Comparison of ENCODE assay signal across 16 mouse cellular contexts in the genomic region with DNA sequence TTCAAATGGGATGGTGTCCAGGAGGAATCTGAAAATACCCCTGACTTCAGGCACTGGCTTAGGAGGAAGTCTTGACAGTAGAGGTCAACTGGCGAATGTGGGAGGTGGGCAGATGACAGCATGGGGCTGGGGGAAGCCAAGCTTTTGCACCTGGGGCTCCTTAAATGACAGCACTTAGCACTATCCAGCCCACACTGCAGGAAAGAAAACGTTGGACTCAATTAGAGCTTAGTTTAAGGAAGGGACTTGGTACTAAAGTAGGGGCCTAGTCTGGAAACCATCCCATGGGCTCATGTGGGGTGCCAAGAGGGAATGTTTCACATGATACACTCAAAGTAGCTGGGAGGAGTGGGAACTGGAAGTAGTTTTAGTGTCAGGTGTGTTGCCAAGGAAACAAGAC.
DNase-seq lines count a peak whose midpoint lies in the region; ATAC-seq and TF ChIP-seq lines count a peak whose summit lies in the region.
"Had no signal": no experiment of that assay in that cellular context is flagged by ENCODE, and none has a peak within 500 bp of the region (broad histone marks: within the 10 kb centered on the region; RNA-seq: fewer than 3 reads in every experiment).

No protein-coding gene starts in this region.

- peak; percentile 3 for DNase-seq in brain, embryonic 14.5 days (ENCODE audit: low read depth)
- peak; percentile 3 for DNase-seq in embryonic facial prominence, embryonic 11.5 days (ENCODE audit: low spot score)
- peak; percentile 35 for DNase-seq in limb, embryonic 11.5 days (ENCODE audit: low spot score)
- DNase-seq in adrenal gland, postnatal 14 days = no peak
- no peak for DNase-seq in heart, postnatal 36 days
- DNase-seq: adrenal gland, postnatal 36 days; cerebellum, adult 11 months; cerebellum, adult 8-10 months; gastrocnemius, postnatal 14 days; heart, postnatal 10 days; kidney, adult 11 months had no signal

- no peak overlapping the region for H3K4me2 ChIP-seq in embryonic facial prominence, embryonic 11.5 days (ENCODE audit: low read depth, low read length)
- no peak overlapping the region for H3K4me2 ChIP-seq in limb, embryonic 11.5 days (ENCODE audit: low read depth, severe bottlenecking)
- H3K4me2 ChIP-seq in midbrain, embryonic 15.5 days = no peak overlapping the region
- H3K4me2 ChIP-seq: forebrain, embryonic 15.5 days; hindbrain, embryonic 13.5 days had no signal

- no peak for TF ChIP-seq CTCF in brain, embryonic 14.5 days (IDR thresholded peaks at IDR 0.05; ENCODE audit: borderline replicate concordance, extremely low read depth, insufficient read depth, insufficient read length)

- no peaks in the 10 kb centered on the region for H3K27me3 ChIP-seq in embryonic facial prominence, embryonic 11.5 days (ENCODE audit: control insufficient read depth, insufficient read depth, low read length)
- no peaks in the 10 kb centered on the region for H3K27me3 ChIP-seq in limb, embryonic 11.5 days (ENCODE audit: control insufficient read depth, insufficient read depth, low read length)
- H3K27me3 ChIP-seq in midbrain, embryonic 15.5 days (replicated peaks) = no peaks in the 10 kb centered on the region
- H3K27me3 ChIP-seq: forebrain, embryonic 15.5 days; hindbrain, embryonic 13.5 days had no signal

- H3K9ac ChIP-seq in embryonic facial prominence, embryonic 11.5 days (replicated peaks; ENCODE audit: low read length) = no peak overlapping the region
- H3K9ac ChIP-seq in limb, embryonic 11.5 days (ENCODE audit: low read length) = no peak overlapping the region
- no peak overlapping the region for H3K9ac ChIP-seq in midbrain, embryonic 15.5 days
- H3K9ac ChIP-seq: forebrain, embryonic 15.5 days; hindbrain, embryonic 13.5 days had no signal

- intact Hi-C loops in heart, postnatal 36 days (cut with DNase I) = no loop called here

- H3K4me3 ChIP-seq in embryonic facial prominence, embryonic 11.5 days (ENCODE audit: low read depth, low read length) = no peak overlapping the region
- H3K4me3 ChIP-seq in limb, embryonic 11.5 days (ENCODE audit: low read depth, low read length) = no peak overlapping the region
- no peak overlapping the region for H3K4me3 ChIP-seq in midbrain, embryonic 15.5 days
- H3K4me3 ChIP-seq: forebrain, embryonic 15.5 days; heart, embryonic 10.5 days; hindbrain, embryonic 13.5 days had no signal

- ATAC-seq in embryonic facial prominence, embryonic 11.5 days (replicated peaks; ENCODE audit: insufficient number of reproducible peaks, low FRiP score, low TSS enrichment, low read depth) = no peak
- no peak for ATAC-seq in limb, embryonic 11.5 days (ENCODE audit: insufficient number of reproducible peaks, low FRiP score, low TSS enrichment, low read depth)
- no peak for ATAC-seq in midbrain, embryonic 15.5 days (replicated peaks)
- ATAC-seq: forebrain, embryonic 15.5 days had no signal

- 36% methylated on average over 2 of the region's 2 CpGs for WGBS in embryonic facial prominence, embryonic 11.5 days
- 14% methylated on average over 2 of the region's 2 CpGs for WGBS in limb, embryonic 11.5 days
- 58% methylated on average over 2 of the region's 2 CpGs for WGBS in midbrain, embryonic 15.5 days

- no peaks in the 10 kb centered on the region for H3K9me3 ChIP-seq in embryonic facial prominence, embryonic 11.5 days (replicated peaks; ENCODE audit: control insufficient read depth, low read length)
- no peaks in the 10 kb centered on the region for H3K9me3 ChIP-seq in limb, embryonic 11.5 days (ENCODE audit: control insufficient read depth, low read length)
- no peaks in the 10 kb centered on the region for H3K9me3 ChIP-seq in midbrain, embryonic 15.5 days
- H3K9me3 ChIP-seq: forebrain, embryonic 15.5 days; heart, embryonic 10.5 days; hindbrain, embryonic 13.5 days had no signal

- TF ChIP-seq POLR2A in brain, embryonic 14.5 days (IDR thresholded peaks at IDR 0.05; ENCODE audit: borderline replicate concordance, extremely low read depth, insufficient read depth, insufficient read length, poor library complexity, severe bottlenecking) = no peak

- H3K36me3 ChIP-seq in embryonic facial prominence, embryonic 11.5 days (replicated peaks; ENCODE audit: control insufficient read depth, insufficient read depth, low read depth, low read length) = no peaks in the 10 kb centered on the region
- no peaks in the 10 kb centered on the region for H3K36me3 ChIP-seq in limb, embryonic 11.5 days (ENCODE audit: control insufficient read depth, insufficient read depth, low read length)
- no peaks in the 10 kb centered on the region for H3K36me3 ChIP-seq in midbrain, embryonic 15.5 days (replicated peaks)
- H3K36me3 ChIP-seq: forebrain, embryonic 15.5 days; heart, embryonic 10.5 days; hindbrain, embryonic 13.5 days had no signal

- H3K4me1 ChIP-seq in embryonic facial prominence, embryonic 11.5 days (ENCODE audit: control insufficient read depth, insufficient read depth, low read length) = no peaks in the 10 kb centered on the region
- H3K4me1 ChIP-seq in limb, embryonic 11.5 days (ENCODE audit: control insufficient read depth, insufficient read depth, low read length) = peaks cover 4% of the 10 kb centered on the region; the same call in 1 of the 2 replicates
- no peaks in the 10 kb centered on the region for H3K4me1 ChIP-seq in midbrain, embryonic 15.5 days
- H3K4me1 ChIP-seq: forebrain, embryonic 15.5 days; heart, embryonic 10.5 days; hindbrain, embryonic 13.5 days had no signal

- no peak overlapping the region for H3K27ac ChIP-seq in embryonic facial prominence, embryonic 11.5 days (replicated peaks; ENCODE audit: low read depth, low read length)
- H3K27ac ChIP-seq in limb, embryonic 11.5 days (replicated peaks; ENCODE audit: low read depth, low read length) = no peak overlapping the region
- H3K27ac ChIP-seq in midbrain, embryonic 15.5 days = no peak overlapping the region
- H3K27ac ChIP-seq: forebrain, embryonic 15.5 days; heart, embryonic 10.5 days; hindbrain, embryonic 13.5 days; hindbrain, postnatal 0 days had no signal

Comparison
In these comparisons a context has a peak if more than half of its experiments do, and no peak if none do; other contexts are left out.
1. DNase-seq: peak in brain, embryonic 14.5 days (single experiment), embryonic facial prominence, embryonic 11.5 days (single experiment) and limb, embryonic 11.5 days (single experiment); none in adrenal gland, postnatal 14 days (single experiment) and heart, postnatal 36 days (0 of 2).